Mouse (Mus musculus) erythroblast, adult 5-6 weeks (primary cell): Measurements from ENCODE around the gene Fam131c. TPM values are rescaled to one million over a fixed set of nuclear protein-coding genes. Genes with fewer than 3 reads are reported as not detected.

Source experiments
- ATAC-seq: replicated peaks from 2 replicates; pipeline ENCODE4 v1.8.0; 2016; ENCODE audit warnings: moderate number of reproducible peaks, mild to moderate bottlenecking, moderate TSS enrichment, inconsistent platforms; ENCODE audit not compliant: poor library complexity, low FRiP score, severe bottlenecking
- total RNA-seq, 2 experiments: library from RNA; stranded (forward) in 1 of 2; stranded (reverse) in 1 of 2; fragments of 150-400 nt in 1 of 2; fragments of 200-764, 138-1000 nt in 1 of 2; gene quantifications; 2 replicates each; pipeline versions ENCODE4 v1.2.3 to v1.2.4; 2015 to 2017; ENCODE audit warnings: low replicate concordance in 2 of 2

The Fam131c gene
- total RNA-seq (2015; ENCODE audit: low replicate concordance) (not detected in 2 replicates), total RNA-seq (2017; ENCODE audit: low replicate concordance) (not detected in 2 replicates)

DNA sequence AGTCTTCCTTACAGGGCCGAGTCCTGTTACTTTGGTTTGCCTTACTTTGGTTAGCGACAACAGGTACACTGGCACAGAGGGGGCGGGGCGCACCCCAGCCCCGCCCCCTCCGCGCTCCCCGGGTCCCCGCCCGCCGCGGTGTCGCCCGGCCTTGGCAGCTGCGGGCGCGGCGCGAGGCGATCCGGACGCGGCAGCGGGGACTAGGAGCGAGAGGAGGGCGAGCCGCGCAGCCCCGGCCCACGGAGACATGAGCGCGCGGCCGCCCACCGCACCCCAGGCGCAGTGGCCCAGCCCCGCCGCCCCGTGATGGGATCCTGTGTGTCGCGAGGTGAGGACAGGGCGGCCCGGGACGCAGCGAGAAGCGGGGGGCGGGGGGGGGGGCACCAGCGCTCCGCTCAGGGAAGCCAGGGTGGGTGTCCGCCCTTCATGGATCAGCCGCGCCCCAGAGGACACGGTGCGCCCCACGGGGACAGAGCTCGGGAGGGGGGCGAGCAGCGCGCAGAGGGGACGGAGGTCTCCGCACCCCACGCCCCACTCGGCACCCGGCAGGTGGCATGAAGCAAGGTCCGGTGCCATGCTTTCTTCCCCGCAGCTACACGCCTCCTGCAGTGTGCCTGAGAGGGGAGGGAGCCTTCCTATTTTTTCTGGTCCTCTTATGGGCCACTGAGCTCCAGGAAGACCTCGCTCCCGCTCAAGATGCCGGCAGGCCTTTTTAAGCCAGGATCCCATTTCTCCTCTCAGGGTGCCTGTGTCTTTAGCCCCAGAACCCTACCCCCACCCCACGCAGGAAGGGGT is at the start of gene Fam131c:
Gene Fam131c (plus strand): TSS at position 224 of the 795 bp plus-strand sequence.
- ATAC-seq = no peak

DNA sequence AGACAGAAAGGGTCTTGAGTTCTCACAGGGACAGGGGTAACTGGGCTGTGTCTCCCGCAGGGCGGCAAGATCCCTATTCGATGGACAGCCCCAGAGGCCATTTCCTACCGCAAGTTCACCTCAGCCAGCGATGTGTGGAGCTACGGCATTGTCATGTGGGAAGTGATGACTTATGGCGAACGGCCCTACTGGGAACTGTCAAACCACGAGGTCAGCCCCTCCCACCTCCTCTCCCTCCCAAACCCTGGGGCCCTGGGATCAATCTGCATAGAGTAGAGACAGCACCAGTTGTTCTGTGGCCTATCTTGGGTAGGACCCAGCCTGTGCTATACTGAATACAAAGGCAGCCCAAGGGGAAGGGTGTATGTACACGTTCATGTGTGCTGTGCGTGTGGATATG is 45.5 kb upstream of the Fam131c start:
- ATAC-seq = no peak

- ATAC-seq = no peak
These were observed 43.2 kb upstream of the Fam131c start for GRCm38 (mm10) chr4:141324771-141325191.

- no peak for ATAC-seq
These were observed 42.4 kb upstream of the Fam131c start for GRCm38 (mm10) chr4:141325636-141326035.

DNA sequence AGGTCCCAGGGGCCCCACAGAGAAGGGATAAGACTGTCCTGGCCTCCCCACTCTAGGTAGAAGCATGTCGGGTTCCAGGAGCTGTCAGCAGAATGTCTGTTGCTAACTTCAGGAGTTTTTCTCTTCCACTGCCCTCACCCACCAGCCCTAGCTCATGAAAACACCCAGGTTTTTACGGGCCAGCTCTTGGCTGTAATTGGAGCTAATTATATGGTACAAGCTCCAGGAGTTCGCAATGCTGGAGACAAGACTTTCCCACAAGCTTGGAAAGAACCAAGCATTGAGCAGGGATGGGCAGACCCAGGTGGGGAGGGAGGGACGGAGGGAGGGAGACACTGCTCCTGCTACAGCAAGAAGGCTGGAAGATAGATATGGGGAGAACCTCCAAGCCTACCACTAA is 40.9 kb upstream of the Fam131c start:
- ATAC-seq = no peak

GRCm38 (mm10) chr4:141328742-141329141 is 39.3 kb upstream of the Fam131c start:
- ATAC-seq = no peak

- ATAC-seq = no peak
These were observed 38.1 kb upstream of the Fam131c start for GRCm38 (mm10) chr4:141329968-141330367.

GRCm38 (mm10) chr4:141331446-141331845 is 36.6 kb upstream of the Fam131c start:
- no peak for ATAC-seq

- no peak for ATAC-seq
These were observed 35.8 kb upstream of the Fam131c start for GRCm38 (mm10) chr4:141332258-141332657.

GRCm38 (mm10) chr4:141334695-141335094 is 33.3 kb upstream of the Fam131c start:
- no peak for ATAC-seq

- ATAC-seq = no peak
These were observed 32.7 kb upstream of the Fam131c start for GRCm38 (mm10) chr4:141335263-141335796.

DNA sequence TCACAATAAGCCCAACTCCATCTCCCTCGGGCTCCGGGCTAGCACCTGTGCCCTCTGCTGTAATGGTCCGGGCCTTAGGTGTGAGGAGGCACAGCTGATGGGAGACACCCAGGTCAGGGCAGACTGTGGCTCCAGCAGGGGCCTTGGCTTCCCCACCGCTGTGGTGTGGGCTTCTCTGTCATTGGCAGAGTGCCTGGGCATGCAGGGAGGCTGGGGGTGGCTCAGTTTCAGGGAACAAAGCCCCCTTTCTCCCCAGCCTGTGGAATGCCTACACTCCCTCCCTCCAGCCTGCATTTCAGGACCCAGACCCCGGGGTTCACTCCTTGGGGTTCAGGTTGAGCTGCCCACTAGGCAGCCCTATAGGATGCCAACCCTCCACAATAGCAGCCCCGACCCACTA is 31.8 kb upstream of the Fam131c start:
- ATAC-seq = no peak

GRCm38 (mm10) chr4:141337986-141338385 is 30.0 kb upstream of the Fam131c start:
- ATAC-seq = no peak

DNA sequence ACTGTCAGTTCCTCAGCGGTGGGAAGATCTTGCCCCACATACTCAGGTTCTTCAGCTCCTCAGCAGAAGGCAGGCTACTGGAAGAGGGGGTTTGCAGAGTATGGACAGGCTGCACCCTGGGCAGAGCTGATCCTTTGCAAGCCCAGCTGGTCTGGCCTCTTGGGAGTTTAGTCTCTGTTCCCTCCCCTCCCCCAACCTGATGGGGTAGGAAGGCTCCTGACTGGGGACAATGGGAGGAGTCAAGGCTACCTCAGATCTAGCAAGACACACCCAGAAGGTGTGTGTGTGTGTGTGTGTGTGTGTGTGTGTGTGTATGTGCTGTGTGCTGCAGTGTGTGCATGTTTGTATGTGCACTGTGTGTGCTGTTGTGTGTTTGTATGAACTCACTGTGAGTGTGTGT is 29.2 kb upstream of the Fam131c start:
- no peak for ATAC-seq

DNA sequence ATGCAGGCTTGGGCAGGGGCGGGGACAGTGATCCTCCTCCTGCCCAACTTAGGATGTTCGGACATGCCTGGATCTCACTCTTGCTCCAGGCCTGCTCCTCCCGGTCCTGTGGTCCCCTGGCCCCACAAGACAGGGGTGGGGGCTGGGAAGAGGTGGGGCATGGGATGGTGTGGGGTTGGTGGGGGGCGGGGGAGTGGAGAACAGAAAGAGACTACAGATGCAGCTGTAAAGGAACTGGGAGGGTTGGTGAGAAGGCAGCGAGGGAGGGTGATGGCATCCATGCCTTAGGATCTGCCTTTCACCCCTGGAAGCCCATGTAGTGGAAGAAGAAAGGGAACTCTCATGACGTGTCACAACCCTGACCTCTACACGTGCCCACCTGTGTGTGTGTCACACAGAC is 26.5 kb upstream of the Fam131c start:
- no peak for ATAC-seq

DNA sequence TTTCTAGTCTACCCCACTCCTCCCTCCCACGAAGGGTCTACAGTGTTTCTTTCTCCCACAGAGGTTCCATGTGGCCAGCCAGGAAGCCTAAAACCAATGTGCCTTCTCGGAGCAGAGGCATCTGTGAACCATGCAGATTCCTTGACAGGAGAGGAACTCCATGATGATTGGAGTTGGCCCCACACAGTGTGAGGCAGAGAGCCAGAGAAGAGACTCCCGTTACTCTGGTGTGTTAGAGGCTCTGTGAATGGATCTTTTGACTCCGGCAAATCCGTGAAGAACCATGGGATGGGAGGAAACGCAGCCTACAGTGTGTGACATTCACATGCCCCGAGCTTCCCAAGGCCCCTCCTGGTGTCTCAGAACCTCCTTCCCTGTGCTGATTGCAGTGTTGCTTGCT is 24.5 kb upstream of the Fam131c start:
- ATAC-seq = no peak

GRCm38 (mm10) chr4:141345219-141345618 is 22.8 kb upstream of the Fam131c start:
- ATAC-seq = no peak

GRCm38 (mm10) chr4:141347365-141347797 is 20.6 kb upstream of the Fam131c start:
- no peak for ATAC-seq

- no peak for ATAC-seq
These were observed 19.4 kb upstream of the Fam131c start for GRCm38 (mm10) chr4:141348616-141349015.

- ATAC-seq = no peak
These were observed 18.0 kb upstream of the Fam131c start for GRCm38 (mm10) chr4:141350015-141350414.

GRCm38 (mm10) chr4:141351972-141352371 is 16.0 kb upstream of the Fam131c start:
- no peak for ATAC-seq
